Mouse (Mus musculus) CD4-positive, CD25-positive, alpha-beta regulatory T cell (primary cell): ENCODE data around the gene Ech1. TPM values are rescaled to one million over a fixed set of nuclear protein-coding genes. Genes with fewer than 3 reads are reported as not detected.

Experiments used
- polyA plus RNA-seq: library from polyadenylated mRNA; unstranded; fragments of 100-300 nt; shearing (Covaris generic); gene quantifications from one replicate; pipeline ENCODE4 v1.2.1, GENCODE M21; 2017

Ech1 gene
- polyA plus RNA-seq = 196 TPM

DNA sequence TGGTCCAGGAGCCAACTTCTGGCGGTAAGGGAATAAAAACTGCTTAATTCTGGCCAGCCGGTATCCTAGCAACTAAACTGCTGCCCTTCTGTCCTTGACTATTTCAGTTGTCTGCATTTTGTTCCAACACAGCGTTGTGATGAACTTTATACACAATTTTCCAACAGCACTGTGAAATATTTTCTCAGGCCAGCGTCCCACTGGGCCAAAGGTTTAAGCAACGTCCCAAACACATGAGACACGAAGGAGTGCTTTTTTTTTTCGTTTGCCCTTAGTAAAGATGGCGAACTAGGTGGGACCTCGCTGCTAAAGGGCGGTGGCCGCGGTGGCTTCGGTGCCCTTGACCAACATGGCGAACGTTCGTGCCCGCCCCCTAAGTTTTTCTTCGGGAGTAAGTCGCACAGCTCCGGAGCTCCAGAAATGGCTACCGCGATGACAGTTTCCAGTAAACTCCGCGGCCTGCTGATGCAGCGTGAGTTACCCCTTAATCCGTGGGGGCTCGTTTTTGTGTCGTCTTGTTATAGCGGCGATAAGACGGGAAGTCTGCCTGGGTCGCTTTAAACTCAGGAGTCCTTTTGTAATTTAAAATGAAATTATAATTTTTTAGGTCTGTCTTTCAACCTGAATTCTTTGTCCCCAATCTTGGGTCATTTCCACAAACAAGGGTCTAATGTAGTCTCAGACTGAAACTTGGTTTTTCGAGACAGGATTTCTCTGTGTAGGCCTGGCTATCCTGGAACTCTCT is at the start of gene Ech1:
TSS of gene Ech1 (plus strand) at position 277 of the 745 bp plus-strand sequence.

DNA sequence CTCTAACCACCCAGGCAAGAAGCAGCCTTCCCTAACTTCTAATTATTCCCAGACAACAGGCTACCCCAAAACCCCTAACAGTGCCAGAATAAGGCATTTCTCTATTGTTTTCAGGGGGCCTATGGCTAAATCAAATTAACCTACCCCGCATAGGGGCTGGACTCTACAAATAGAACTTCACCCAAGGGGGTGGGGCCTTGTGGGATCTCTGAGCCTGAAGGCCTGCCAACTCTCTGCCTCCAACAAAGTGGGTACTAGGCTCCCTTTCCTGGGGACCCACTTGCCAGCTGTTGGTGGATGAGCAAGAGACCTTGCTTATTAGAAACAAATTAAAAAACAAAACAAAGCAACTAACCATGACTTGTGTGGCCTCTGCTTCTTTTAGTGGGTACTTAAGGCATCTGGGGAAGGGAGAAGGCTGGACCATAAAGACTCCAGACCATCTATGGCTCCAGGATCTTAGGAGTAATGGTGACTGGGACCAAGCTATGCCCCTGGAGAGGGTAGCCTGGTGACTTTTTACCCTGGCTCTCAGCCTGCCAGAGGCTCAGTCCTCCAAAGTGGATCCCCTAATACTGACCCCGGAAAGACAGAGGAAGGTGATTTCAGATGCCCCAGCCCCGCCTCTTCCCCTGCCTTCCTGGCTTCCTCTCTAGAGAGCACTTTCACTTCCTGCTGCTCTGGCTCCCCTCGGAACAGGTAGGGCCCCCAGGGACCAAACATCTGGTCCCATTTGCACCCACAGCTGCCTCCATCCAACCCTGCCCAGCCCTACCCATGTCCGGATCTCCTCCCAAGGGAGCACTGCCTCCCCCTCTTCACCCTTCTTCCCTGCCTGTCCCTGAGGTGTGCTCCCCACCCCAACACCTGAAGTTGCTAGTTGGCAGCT is 36.5 kb upstream of the Ech1 start, which contains the start of gene Rinl:
TSS of gene Rinl (plus strand) at position 663 of the 889 bp plus-strand sequence.

DNA sequence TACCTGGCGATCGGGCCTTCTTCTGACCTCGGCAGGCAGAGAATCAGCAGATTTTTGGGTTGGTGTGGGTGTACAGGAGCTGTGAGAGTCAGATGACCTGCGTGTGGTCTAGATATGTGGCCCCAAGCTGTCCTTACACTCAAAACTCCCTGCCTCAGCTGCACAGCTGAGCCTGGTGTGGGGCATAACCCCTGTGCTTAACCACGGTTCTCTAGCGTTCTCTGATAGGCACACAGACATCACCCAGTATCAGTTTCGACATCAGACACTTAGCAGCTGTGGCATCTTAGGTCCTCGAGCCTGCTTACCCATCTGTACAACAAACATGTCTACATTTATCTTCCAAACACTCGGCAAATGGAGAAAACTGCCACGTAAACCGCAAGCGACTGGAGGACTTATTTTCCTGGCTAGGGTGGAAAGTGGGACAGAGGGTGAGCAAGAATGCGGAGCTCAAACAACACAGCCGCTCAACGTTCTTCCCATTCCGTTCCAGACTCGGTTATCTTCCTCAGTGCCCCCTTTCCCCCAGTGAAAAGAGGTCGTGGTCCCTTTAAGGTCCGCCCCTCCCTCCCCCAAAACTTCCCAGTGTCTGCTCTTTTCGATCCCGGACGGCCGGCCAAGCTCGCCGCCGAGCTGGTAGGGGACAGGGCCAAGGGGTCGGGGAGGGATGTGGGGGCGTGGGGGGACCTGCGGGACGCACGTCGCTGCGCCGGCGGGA is 16.6 kb upstream of the Ech1 start, which contains the start of gene Hnrnpl:
TSS of gene Hnrnpl (plus strand) at position 321 of the 721 bp plus-strand sequence.

DNA sequence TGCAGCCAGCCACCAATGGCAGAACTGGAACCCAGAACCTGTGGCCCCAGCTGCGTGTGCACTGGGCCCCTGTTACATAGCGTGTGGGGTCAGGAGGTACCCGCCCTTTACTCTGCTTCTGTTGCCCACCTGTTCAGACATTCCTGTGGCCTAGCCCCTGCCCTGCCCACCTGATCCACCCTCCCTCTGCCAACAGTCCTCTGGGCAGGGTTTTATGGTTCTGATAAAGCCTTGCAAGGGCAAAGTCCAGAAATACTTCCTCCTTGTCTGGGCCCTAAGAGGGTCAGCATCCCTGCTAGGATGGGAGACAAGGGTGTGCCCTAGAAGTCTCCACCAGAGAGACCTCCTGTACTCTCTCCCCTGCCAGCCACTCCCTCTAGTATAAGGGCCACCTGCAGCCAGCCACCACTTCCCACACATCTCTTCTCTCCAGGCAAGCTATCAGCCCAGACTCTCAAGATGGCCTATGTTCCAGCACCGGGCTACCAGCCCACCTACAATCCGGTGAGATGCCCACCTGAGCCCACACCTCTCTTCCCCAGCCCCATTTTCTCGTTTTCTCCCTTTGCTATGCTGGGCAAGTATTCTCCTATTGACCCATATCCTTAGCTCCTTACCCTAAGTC is 8.8 kb downstream of the Ech1 start, which contains the start of gene Lgals4:
TSS of gene Lgals4 (plus strand) at position 132 of the 625 bp plus-strand sequence.

DNA sequence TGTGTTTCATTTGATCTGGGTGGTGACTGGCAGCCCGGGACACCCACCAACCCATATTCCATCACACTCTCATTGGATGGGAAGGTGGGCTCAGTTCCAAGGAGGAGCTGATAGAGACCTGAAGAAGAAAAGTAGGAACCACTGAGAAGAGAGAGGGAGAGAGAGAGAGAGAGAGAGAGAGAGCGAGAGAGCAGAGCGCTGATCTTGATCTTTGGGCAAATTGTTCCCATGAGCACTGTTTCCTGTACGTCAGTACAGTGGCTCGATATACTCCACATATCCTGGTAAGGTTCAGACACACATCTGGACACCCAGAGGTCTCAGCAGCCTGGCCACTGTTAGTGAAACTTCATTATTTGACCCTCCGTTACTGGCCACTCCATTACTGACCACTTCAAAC is 38.5 kb downstream of the Ech1 start, which contains the start of gene Lgals7:
TSS of gene Lgals7 (plus strand) at position 314 of the 400 bp plus-strand sequence.

DNA sequence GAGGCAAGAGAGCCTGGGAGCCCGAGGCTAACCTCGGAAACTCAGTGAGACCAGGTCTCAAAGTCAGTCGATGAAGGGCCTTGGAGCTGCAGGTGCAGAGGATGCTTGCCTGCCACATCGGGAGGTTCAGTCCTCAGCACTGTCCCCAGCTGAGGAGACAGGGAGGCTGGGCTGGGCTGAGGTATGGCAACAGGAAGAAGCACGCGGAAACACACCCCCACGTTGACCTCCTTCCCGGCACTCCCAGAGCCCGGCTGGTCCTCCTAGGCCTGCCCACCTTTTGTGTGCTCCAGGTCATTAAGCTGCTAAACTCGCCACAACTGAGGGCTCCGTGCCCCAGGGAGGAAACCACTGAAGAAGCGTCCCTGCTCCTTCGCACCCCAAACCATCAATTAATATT is 56.2 kb downstream of the Ech1 start, which contains the start of gene Capn12:
TSS of gene Capn12 (plus strand) at position 224 of the 400 bp plus-strand sequence.

Other genes with a start within 250 kb of the Ech1 start
- gene Samd4b, start 227.1 kb upstream of the Ech1 start, polyA plus RNA-seq = 30.0 TPM
- gene Pak4, start 227.0 kb upstream of the Ech1 start, polyA plus RNA-seq = 7.7 TPM
- gene Acp7, start 193.9 kb upstream of the Ech1 start, polyA plus RNA-seq = not detected
- gene Fbxo27, start 132.4 kb upstream of the Ech1 start, polyA plus RNA-seq = 3.5 TPM
- 22.9 TPM for gene Fbxo17, start 108.4 kb upstream of the Ech1 start, polyA plus RNA-seq
- gene Mrps12, start 83.4 kb upstream of the Ech1 start, polyA plus RNA-seq = 93.4 TPM
- 20.1 TPM for gene Sars2, start 83.2 kb upstream of the Ech1 start, polyA plus RNA-seq
- gene Ccer2, start 69.0 kb upstream of the Ech1 start, polyA plus RNA-seq = not detected
- 83.6 TPM for gene Sirt2, start 58.5 kb upstream of the Ech1 start, polyA plus RNA-seq
- gene Nfkbib, start 57.7 kb upstream of the Ech1 start, polyA plus RNA-seq = 96.6 TPM
- 275 TPM for gene Rinl, start 36.2 kb upstream of the Ech1 start, polyA plus RNA-seq
- 300 TPM for gene Hnrnpl, start 16.7 kb upstream of the Ech1 start, polyA plus RNA-seq
- gene Lgals4, start 8.6 kb downstream of the Ech1 start, polyA plus RNA-seq = 22.8 TPM
- gene Lgals7, start 38.6 kb downstream of the Ech1 start, polyA plus RNA-seq = 1.3 TPM
- 0.25 TPM for gene Capn12, start 56.2 kb downstream of the Ech1 start, polyA plus RNA-seq
- gene Actn4, start 137.1 kb downstream of the Ech1 start, polyA plus RNA-seq = 301 TPM
- 330 TPM for gene Eif3k, start 156.6 kb downstream of the Ech1 start, polyA plus RNA-seq
- 167 TPM for gene Map4k1, start 156.8 kb downstream of the Ech1 start, polyA plus RNA-seq